Mouse (Mus musculus) myocyte (in vitro differentiated cells): ENCODE measurements around the gene Gas2l3. TPM values are rescaled to one million over a fixed set of nuclear protein-coding genes. Genes with fewer than 3 reads are reported as not detected.

Source experiments
- H3K27me3 ChIP-seq: one replicate; pipeline ENCODE4 v1.6.1; 2011; ENCODE audit not compliant: control insufficient read depth, insufficient read depth, insufficient read length
- H3K36me3 ChIP-seq: one replicate; pipeline ENCODE4 v1.6.1; 2011; ENCODE audit not compliant: control insufficient read depth, insufficient read depth
- H3K4me2 ChIP-seq: one replicate; pipeline ENCODE4 v1.6.1; 2011; ENCODE audit warnings: low read depth, control low read depth
- H3K4me3 ChIP-seq: one replicate; pipeline ENCODE4 v1.5.1; 2011; ENCODE audit warnings: mild to moderate bottlenecking, control low read depth, moderate library complexity
- H3K79me2 ChIP-seq: one replicate; pipeline ENCODE4 v1.6.1; 2011; ENCODE audit not compliant: control insufficient read depth, insufficient read depth
- H3ac ChIP-seq: one replicate; pipeline ENCODE4 v1.6.1; 2011; ENCODE audit not compliant: control insufficient read depth, insufficient read length
- CEBPB ChIP-seq: IDR thresholded peaks from 2 replicates; pipeline ENCODE4 v1.6.1; 2011; ENCODE audit warnings: mild to moderate bottlenecking, moderate library complexity; ENCODE audit not compliant: poor library complexity, insufficient read depth, severe bottlenecking
- E2F4 ChIP-seq: IDR thresholded peaks from one replicate; pipeline ENCODE4 v1.6.1; 2011; ENCODE audit warnings: mild to moderate bottlenecking, control low read depth, moderate library complexity; ENCODE audit not compliant: insufficient read depth
- MAX ChIP-seq: IDR thresholded peaks from one replicate; pipeline ENCODE4 v1.6.1; 2011; ENCODE audit warnings: low read depth, mild to moderate bottlenecking, control low read depth
- MYOD1 ChIP-seq, 3 experiments: IDR thresholded peaks; one replicate each; pipeline ENCODE4 v1.6.1; 2011; ENCODE audit warnings: control low read depth in 2 of 3, low read depth in 2 of 3, mild to moderate bottlenecking in 2 of 3, moderate library complexity in 1 of 3; ENCODE audit not compliant: insufficient read length in 2 of 3, control insufficient read depth in 1 of 3
- MYOG ChIP-seq, 3 experiments: IDR thresholded peaks; one replicate each; pipeline ENCODE4 v1.6.1; 2011; ENCODE audit warnings: control low read depth in 2 of 3, low read depth in 2 of 3, mild to moderate bottlenecking in 2 of 3; ENCODE audit not compliant: insufficient read length in 2 of 3, control insufficient read depth in 1 of 3, insufficient read depth in 1 of 3
- POLR2A ChIP-seq: IDR thresholded peaks from one replicate; pipeline ENCODE4 v1.6.1; 2011; ENCODE audit warnings: low read depth, mild to moderate bottlenecking, control low read depth, moderate library complexity; ENCODE audit not compliant: insufficient read length
- POLR2AphosphoS2 ChIP-seq: IDR thresholded peaks from one replicate; pipeline ENCODE4 v1.6.1; 2011; ENCODE audit warnings: low read depth, control low read depth; ENCODE audit not compliant: insufficient read length
- REST ChIP-seq: IDR thresholded peaks from one replicate; pipeline ENCODE4 v1.6.1; 2011; ENCODE audit warnings: mild to moderate bottlenecking, control low read depth, moderate library complexity; ENCODE audit not compliant: insufficient read depth, insufficient read length
- SRF ChIP-seq: IDR thresholded peaks from one replicate; pipeline ENCODE4 v1.6.1; 2011; ENCODE audit warnings: low read depth; ENCODE audit not compliant: control insufficient read depth, insufficient read length
- TCF12 ChIP-seq: IDR thresholded peaks from one replicate; pipeline ENCODE4 v1.6.1; 2011; ENCODE audit warnings: mild to moderate bottlenecking, control low read depth; ENCODE audit not compliant: poor library complexity, insufficient read depth, severe bottlenecking
- TCF3 ChIP-seq: IDR thresholded peaks from one replicate; pipeline ENCODE4 v1.6.1; 2011; ENCODE audit warnings: low read depth, control low read depth; ENCODE audit not compliant: insufficient read length
- USF1 ChIP-seq: IDR thresholded peaks from one replicate; pipeline ENCODE4 v1.6.1; 2011; ENCODE audit warnings: low read depth, mild to moderate bottlenecking, control low read depth, moderate library complexity
- polyA plus RNA-seq: library from polyadenylated mRNA; unstranded; fragments of >200 nt; fragmentation: generic; extraction: Trizol; gene quantifications from one replicate; pipeline ENCODE4 v1.2.1, GENCODE M21; 2012; ENCODE audit warnings: missing spikeins

Gas2l3 gene
- polyA plus RNA-seq, 1 experiment = 2.6 TPM

GRCm38 (mm10) chr10:89417966-89418365 is 25.8 kb downstream of the Gas2l3 start:
- Histone ChIP-seq H3ac (no peak overlapping the region), H3K4me3 (no peak overlapping the region), H3K36me3 (peaks cover 40% of the 10 kb centered on the region), H3K79me2 (no peaks in the 10 kb centered on the region), H3K27me3 (no peaks in the 10 kb centered on the region), H3K4me2 (no peak overlapping the region)
- TF ChIP-seq POLR2AphosphoS2 (no peak), USF1 (no peak), TCF12 (no peak), MYOG (IDR thresholded peaks at IDR 0.05; ENCODE audit: control insufficient read depth in 1 of 3, insufficient read depth in 1 of 3, insufficient read length in 2 of 3, low read depth in 2 of 3) (no peak), MAX (no peak)

GRCm38 (mm10) chr10:89415478-89415877 is 28.3 kb downstream of the Gas2l3 start:
- H3K4me3 ChIP-seq = no peak overlapping the region
- TF ChIP-seq REST (no peak), MYOG (IDR thresholded peaks at IDR 0.05; ENCODE audit: control insufficient read depth in 1 of 3, insufficient read depth in 1 of 3, insufficient read length in 2 of 3, low read depth in 2 of 3) (no peak), MAX (no peak), E2F4 (no peak), CEBPB (no peak), POLR2A (no peak), TCF12 (no peak), TCF3 (no peak), MYOD1 (IDR thresholded peaks at IDR 0.05; ENCODE audit: control insufficient read depth in 1 of 3, insufficient read length in 2 of 3, low read depth in 2 of 3) (no peak), SRF (no peak), USF1 (no peak), POLR2AphosphoS2 (no peak)
- no peak overlapping the region for H3K4me2 ChIP-seq
- H3K27me3 ChIP-seq = no peaks in the 10 kb centered on the region
- peaks cover 26% of the 10 kb centered on the region for H3K36me3 ChIP-seq
- H3ac ChIP-seq = no peak overlapping the region
- no peaks in the 10 kb centered on the region for H3K79me2 ChIP-seq

- Histone ChIP-seq H3K4me2 (no peak overlapping the region), H3ac (no peak overlapping the region), H3K4me3 (no peak overlapping the region), H3K36me3 (no peaks in the 10 kb centered on the region), H3K27me3 (no peaks in the 10 kb centered on the region), H3K79me2 (no peaks in the 10 kb centered on the region)
- TF ChIP-seq POLR2AphosphoS2 (no peak), MYOG (IDR thresholded peaks at IDR 0.05; ENCODE audit: control insufficient read depth in 1 of 3, insufficient read depth in 1 of 3, insufficient read length in 2 of 3, low read depth in 2 of 3) (no peak), POLR2A (no peak), MAX (no peak), TCF12 (no peak), CEBPB (no peak), E2F4 (no peak)
These were observed 36.2 kb downstream of the Gas2l3 start for GRCm38 (mm10) chr10:89407551-89407950.

- Histone ChIP-seq H3K27me3 (no peaks in the 10 kb centered on the region), H3ac (no peak overlapping the region), H3K36me3 (no peaks in the 10 kb centered on the region), H3K79me2 (no peaks in the 10 kb centered on the region), H3K4me2 (no peak overlapping the region), H3K4me3 (no peak overlapping the region)
- TF ChIP-seq MYOD1 (IDR thresholded peaks at IDR 0.05; ENCODE audit: control insufficient read depth in 1 of 3, insufficient read length in 2 of 3, low read depth in 2 of 3) = no peak
- no peak for TF ChIP-seq TCF12
- no peak for TF ChIP-seq REST
- no peak for TF ChIP-seq E2F4
- TF ChIP-seq SRF = no peak
- TF ChIP-seq MYOG (IDR thresholded peaks at IDR 0.05; ENCODE audit: control insufficient read depth in 1 of 3, insufficient read depth in 1 of 3, insufficient read length in 2 of 3, low read depth in 2 of 3) = no peak
- TF ChIP-seq POLR2A = no peak
- TF ChIP-seq MAX = no peak
- no peak for TF ChIP-seq TCF3
- no peak for TF ChIP-seq POLR2AphosphoS2
- TF ChIP-seq CEBPB = no peak
- TF ChIP-seq USF1 = no peak
These were observed 36.9 kb downstream of the Gas2l3 start for GRCm38 (mm10) chr10:89406733-89407484.

GRCm38 (mm10) chr10:89404936-89405335 is 38.8 kb downstream of the Gas2l3 start:
- Histone ChIP-seq H3ac (no peak overlapping the region), H3K4me3 (no peak overlapping the region), H3K79me2 (no peaks in the 10 kb centered on the region), H3K4me2 (no peak overlapping the region), H3K27me3 (no peaks in the 10 kb centered on the region), H3K36me3 (no peaks in the 10 kb centered on the region)
- TF ChIP-seq CEBPB (no peak), POLR2AphosphoS2 (no peak), MYOD1 (IDR thresholded peaks at IDR 0.05; ENCODE audit: control insufficient read depth in 1 of 3, insufficient read length in 2 of 3, low read depth in 2 of 3) (no peak), MYOG (IDR thresholded peaks at IDR 0.05; ENCODE audit: control insufficient read depth in 1 of 3, insufficient read depth in 1 of 3, insufficient read length in 2 of 3, low read depth in 2 of 3) (no peak), MAX (no peak)
